Mouse (Mus musculus) hindbrain, embryonic 14.5 days (tissue): ENCODE data around the gene Znrf1. TPM values are rescaled to one million over a fixed set of nuclear protein-coding genes. Genes with fewer than 3 reads are reported as not detected.
A peak's percentile ranks its signal among the peaks of the same experiment; 100 is the strongest.

Experiments
- ATAC-seq: fragments of 200-750 bp; cut with Nextera tagmentation; 2 replicates; pipeline ENCODE4 v1.8.0; 2017; ENCODE audit warnings: moderate number of reproducible peaks, mild to moderate bottlenecking, moderate TSS enrichment, moderate library complexity; ENCODE audit not compliant: low FRiP score
- DNase-seq: peaks from one replicate; pipeline ENCODE4 v3.0.0-alpha.2; 2015; ENCODE audit warnings: low spot score
- H3K27ac ChIP-seq: fragments of 300-500 bp; sonication (generic); 2 replicates; pipeline ENCODE4 v1.5.1; 2014; ENCODE audit warnings: mild to moderate bottlenecking, moderate library complexity
- H3K27me3 ChIP-seq: fragments of 300-500 bp; sonication (generic); 2 replicates; pipeline ENCODE4 v1.6.1; 2014; ENCODE audit warnings: mild to moderate bottlenecking, low read length, mixed read lengths; ENCODE audit not compliant: control insufficient read depth, insufficient read depth
- H3K36me3 ChIP-seq: fragments of 300-500 bp; sonication (generic); replicated peaks from 2 replicates; pipeline ENCODE4 v1.6.1; 2014; ENCODE audit not compliant: control insufficient read depth, insufficient read depth
- H3K4me1 ChIP-seq: fragments of 300-500 bp; sonication (generic); replicated peaks from 2 replicates; pipeline ENCODE4 v1.6.1; 2014; ENCODE audit warnings: antibody characterized with exemption, low read length, mixed read lengths; ENCODE audit not compliant: control insufficient read depth, insufficient read depth
- H3K4me2 ChIP-seq: fragments of 300-500 bp; sonication (generic); replicated peaks from 2 replicates; pipeline ENCODE4 v1.6.1; 2014; ENCODE audit warnings: mild to moderate bottlenecking, moderate library complexity
- H3K4me3 ChIP-seq: fragments of 300-500 bp; sonication (generic); replicated peaks from 2 replicates; pipeline ENCODE4 v1.5.1; 2014; ENCODE audit warnings: mild to moderate bottlenecking, low read length
- H3K9ac ChIP-seq: fragments of 300-500 bp; sonication (generic); 2 replicates; pipeline ENCODE4 v1.6.1; 2014
- H3K9me3 ChIP-seq: fragments of 300-500 bp; sonication (generic); 2 replicates; pipeline ENCODE4 v1.6.1; 2016; ENCODE audit warnings: low read length; ENCODE audit not compliant: control insufficient read depth
- WGBS: fragments of 180-500 bp; shearing (Covaris S2); extraction: QIAGEN DNeasy Blood & Tissue Kit; methylation state at CpG from one replicate; pipeline ENCODE4 v1.1.7; 2014; 5-methylcytosine and 5-hydroxymethylcytosine counted together
- polyA plus RNA-seq: library from polyadenylated mRNA; unstranded; fragments of >200 nt; fragmentation: Nextera tagmentation; extraction: Ambion mirVana; gene quantifications from 2 replicates; pipeline ENCODE4 v1.2.1, GENCODE M21; 2014

Znrf1 gene
- polyA plus RNA-seq, 1 experiment from 2014 or later: 108 TPM

GRCm38 (mm10) chr8:111597310-111597709 lies 61.4 kb downstream of the Znrf1 start:
- Histone ChIP-seq H3K36me3 (no peaks in the 10 kb centered on the region), H3K27ac (peak overlapping the region; percentile 45; the same call in 1 of the 2 replicates), H3K4me1 (peaks cover 35% of the 10 kb centered on the region; the same call in 1 of the 2 replicates), H3K4me2 (no peak overlapping the region), H3K9ac (no peak overlapping the region), H3K9me3 (no peaks in the 10 kb centered on the region), H3K4me3 (no peak overlapping the region), H3K27me3 (no peaks in the 10 kb centered on the region)
- DNase-seq (no peak), ATAC-seq (no peak)
- 48% methylated on average over 1 of the region's 1 CpGs for WGBS

- no peak overlapping the region for H3K9ac ChIP-seq
- WGBS: 83% methylated on average over 9 of the region's 9 CpGs
Observed at GRCm38 (mm10) chr8:111599707-111600444, 64.0 kb downstream of the Znrf1 start.

DNA sequence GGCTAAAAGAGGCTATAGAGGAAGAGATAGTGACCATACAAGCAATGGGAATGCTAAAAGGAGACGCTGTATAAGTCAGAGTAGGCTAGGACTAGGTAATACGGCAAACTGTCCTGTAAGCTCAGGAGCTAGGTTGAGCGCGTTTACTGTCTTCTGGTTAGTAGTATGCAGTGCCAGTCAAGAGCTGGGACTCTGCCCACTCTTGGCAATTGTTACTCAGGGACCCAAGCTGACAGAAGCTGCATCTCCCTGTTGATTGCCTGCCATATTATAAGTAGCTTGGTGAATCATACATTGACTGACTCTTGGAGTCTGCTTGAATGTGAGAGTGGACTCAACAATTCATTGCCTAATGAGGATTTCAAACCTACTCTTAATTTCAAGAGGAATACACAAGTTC lies 66.2 kb downstream of the Znrf1 start:
- Histone ChIP-seq H3K27ac (no peak overlapping the region), H3K36me3 (peaks cover 5% of the 10 kb centered on the region), H3K9me3 (no peaks in the 10 kb centered on the region), H3K27me3 (no peaks in the 10 kb centered on the region), H3K4me2 (no peak overlapping the region), H3K4me3 (no peak overlapping the region), H3K9ac (no peak overlapping the region), H3K4me1 (0 out of 2 replicates have a peak, but pooled peaks cover 8% of the 10 kb centered on the region)
- no peak for ATAC-seq
- DNase-seq: no peak
- 95% methylated on average over 4 of the region's 4 CpGs for WGBS

More at GRCm38 (mm10) chr8:111599707-111600444, 64.0 kb downstream of the Znrf1 start:
- H3K27me3 ChIP-seq: no peaks in the 10 kb centered on the region
- H3K4me1 ChIP-seq: peaks cover 27% of the 10 kb centered on the region; the same call in 1 of the 2 replicates
- no peaks in the 10 kb centered on the region for H3K9me3 ChIP-seq
- no peak for DNase-seq
- H3K4me2 ChIP-seq: no peak overlapping the region
- H3K4me3 ChIP-seq: no peak overlapping the region
- no peak overlapping the region for H3K27ac ChIP-seq
- H3K36me3 ChIP-seq: peaks cover 5% of the 10 kb centered on the region
- no peak for ATAC-seq

DNA sequence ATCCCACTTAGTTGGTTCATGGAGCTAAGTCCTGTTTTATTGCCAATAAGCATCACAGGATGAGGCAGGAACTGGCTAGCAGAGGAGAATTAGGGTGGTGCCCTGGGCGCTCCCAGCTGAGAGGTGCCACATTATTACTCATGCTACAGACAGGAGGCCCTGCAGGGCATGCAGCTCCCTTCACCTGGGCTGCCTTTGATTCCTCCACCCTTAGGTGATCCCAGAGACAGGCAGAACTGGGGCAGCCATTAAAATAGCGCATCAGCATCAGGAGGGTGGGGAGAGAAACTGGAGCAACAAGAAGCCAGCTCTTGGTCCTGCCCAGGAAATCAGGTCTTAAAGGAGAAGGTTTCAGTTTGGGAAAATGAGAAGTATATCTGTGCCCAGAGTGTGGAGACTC lies 69.1 kb downstream of the Znrf1 start:
- Histone ChIP-seq H3K27me3 (no peaks in the 10 kb centered on the region), H3K36me3 (peaks cover 5% of the 10 kb centered on the region), H3K4me3 (no peak overlapping the region), H3K4me2 (no peak overlapping the region), H3K9me3 (no peaks in the 10 kb centered on the region), H3K27ac (no peak overlapping the region), H3K9ac (no peak overlapping the region), H3K4me1 (no peaks in the 10 kb centered on the region)
- DNase-seq (no peak), ATAC-seq (no peak)
- WGBS: 95% methylated on average over 2 of the region's 2 CpGs

DNA sequence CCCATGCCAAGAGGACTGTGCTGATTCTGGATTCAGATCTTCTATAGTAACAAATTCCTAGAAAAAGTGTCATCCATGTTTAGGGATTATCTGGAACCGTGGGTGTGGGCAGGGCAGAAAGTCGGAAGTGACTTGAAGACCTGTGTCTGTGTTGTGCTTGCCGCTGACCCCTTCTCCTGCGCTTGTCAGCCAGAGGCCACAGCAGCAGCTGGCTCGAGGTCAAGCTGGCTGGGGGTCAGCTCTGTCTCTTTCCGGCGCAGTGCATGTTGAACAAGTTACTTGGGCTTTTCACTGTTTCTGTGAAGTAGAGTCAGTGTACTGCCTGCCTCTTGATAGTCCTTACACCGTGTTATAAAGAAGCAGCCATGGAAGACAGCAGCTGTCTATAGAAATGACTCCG lies 71.1 kb downstream of the Znrf1 start:
- Histone ChIP-seq H3K27ac (no peak overlapping the region), H3K9ac (no peak overlapping the region), H3K4me1 (no peaks in the 10 kb centered on the region), H3K27me3 (no peaks in the 10 kb centered on the region), H3K4me3 (no peak overlapping the region), H3K36me3 (peaks cover 12% of the 10 kb centered on the region), H3K9me3 (no peaks in the 10 kb centered on the region), H3K4me2 (no peak overlapping the region)
- DNase-seq (no peak), ATAC-seq (no peak)
- 89% methylated on average over 9 of the region's 9 CpGs for WGBS

- Histone ChIP-seq H3K4me1 (no peaks in the 10 kb centered on the region), H3K27ac (no peak overlapping the region), H3K27me3 (no peaks in the 10 kb centered on the region), H3K4me2 (no peak overlapping the region), H3K9ac (no peak overlapping the region), H3K36me3 (peaks cover 17% of the 10 kb centered on the region), H3K9me3 (no peaks in the 10 kb centered on the region), H3K4me3 (no peak overlapping the region)
- WGBS: 99% methylated on average over 7 of the region's 7 CpGs
- ATAC-seq: no peak
- DNase-seq: no peak
Observed at GRCm38 (mm10) chr8:111607414-111607813, 71.5 kb downstream of the Znrf1 start.

GRCm38 (mm10) chr8:111613181-111613580 lies 77.3 kb downstream of the Znrf1 start:
- peaks cover 11% of the 10 kb centered on the region for H3K36me3 ChIP-seq
- 81% methylated on average over 5 of the region's 5 CpGs for WGBS
- no peaks in the 10 kb centered on the region for H3K9me3 ChIP-seq
- H3K27ac ChIP-seq: no peak overlapping the region
- H3K4me2 ChIP-seq: no peak overlapping the region
- no peaks in the 10 kb centered on the region; the same call in 1 of the 2 replicates for H3K4me1 ChIP-seq
- no peak overlapping the region for H3K4me3 ChIP-seq
- no peaks in the 10 kb centered on the region for H3K27me3 ChIP-seq
- DNase-seq (no peak), ATAC-seq (no peak)
- no peak overlapping the region for H3K9ac ChIP-seq

DNA sequence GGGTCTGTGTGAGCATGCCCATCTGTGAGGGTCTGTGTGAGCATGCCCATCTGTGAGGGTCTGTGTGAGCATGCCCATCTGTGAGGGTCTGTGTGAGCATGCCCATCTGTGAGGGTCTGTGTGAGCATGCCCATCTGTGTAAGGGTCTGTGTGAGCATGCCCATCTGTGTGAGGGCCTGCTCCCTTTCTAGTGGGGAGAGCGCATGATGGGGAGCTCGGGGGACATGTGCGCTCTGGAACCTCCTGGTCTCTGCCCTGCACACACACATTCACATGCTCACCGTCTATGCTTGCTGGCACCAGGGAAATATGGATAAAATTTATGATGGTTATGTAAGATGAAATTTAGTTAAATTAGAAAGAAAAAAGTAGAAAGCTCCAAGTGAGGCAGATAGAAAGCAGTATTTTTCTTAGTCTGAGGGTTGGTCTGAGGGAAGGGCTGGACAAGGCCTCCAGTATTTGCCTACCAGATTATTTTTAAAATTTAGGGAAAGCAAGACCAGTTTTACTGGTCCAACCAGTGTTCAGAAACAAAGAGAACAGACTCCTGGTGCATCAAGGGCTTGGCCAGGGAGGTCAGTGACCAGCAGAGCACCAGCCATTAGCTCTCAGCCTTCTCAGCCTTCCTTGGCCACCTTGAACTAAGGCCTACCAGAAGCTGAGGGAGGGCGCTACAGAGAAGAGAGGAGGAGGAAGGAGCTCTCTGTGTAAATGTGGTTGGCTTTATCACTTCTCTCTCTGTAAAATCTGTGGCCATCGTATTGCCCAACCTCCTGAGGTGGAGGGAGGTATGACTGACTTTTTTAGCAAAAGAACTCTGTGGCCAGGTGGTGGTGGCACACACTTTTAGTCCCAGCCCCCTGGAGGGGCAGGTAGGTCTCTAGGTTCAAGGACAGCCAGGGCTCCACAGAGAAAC lies 79.1 kb downstream of the Znrf1 start:
- Histone ChIP-seq H3K9me3 (no peaks in the 10 kb centered on the region), H3K4me3 (no peak overlapping the region), H3K27ac (no peak overlapping the region), H3K36me3 (peaks cover 22% of the 10 kb centered on the region), H3K4me2 (no peak overlapping the region), H3K4me1 (no peaks in the 10 kb centered on the region; the same call in 1 of the 2 replicates), H3K27me3 (no peaks in the 10 kb centered on the region), H3K9ac (no peak overlapping the region)
- DNase-seq (no peak), ATAC-seq (no peak)
- 90% methylated on average over 6 of the region's 6 CpGs for WGBS

DNA sequence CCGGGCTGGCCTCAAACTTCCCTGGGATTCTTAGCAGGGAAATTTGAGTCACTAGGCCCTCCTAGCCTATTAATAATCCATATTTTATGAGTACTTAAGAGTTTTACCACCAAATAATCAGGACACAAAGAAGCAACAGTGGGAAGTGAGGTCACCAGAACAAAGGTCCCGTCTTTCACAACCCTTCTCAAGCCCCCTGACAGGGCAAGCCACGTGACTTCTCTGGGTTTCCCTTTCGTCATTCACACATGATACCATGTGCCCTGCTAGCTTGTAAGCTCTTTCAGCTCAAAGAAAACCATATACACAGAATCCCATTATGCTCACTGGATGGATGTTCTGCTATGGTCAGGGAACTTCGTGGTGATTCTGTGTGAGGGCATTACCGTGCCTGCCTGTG lies 81.9 kb downstream of the Znrf1 start:
- Histone ChIP-seq H3K4me2 (no peak overlapping the region), H3K9me3 (no peaks in the 10 kb centered on the region), H3K9ac (no peak overlapping the region), H3K27ac (no peak overlapping the region), H3K27me3 (no peaks in the 10 kb centered on the region), H3K36me3 (peaks cover 35% of the 10 kb centered on the region), H3K4me1 (peaks cover 3% of the 10 kb centered on the region; the same call in 1 of the 2 replicates), H3K4me3 (no peak overlapping the region)
- ATAC-seq (no peak), DNase-seq (no peak)
- WGBS: 54% methylated on average over 6 of the region's 6 CpGs
